Mouse (Mus musculus): ENCODE results near the gene Mybpc3. TPM values are rescaled to one million over a fixed set of nuclear protein-coding genes. Genes with fewer than 3 reads are reported as not detected.

Mybpc3 gene
- polyA plus RNA-seq, 1 experiment from 2014 or later, result 0.29 TPM

DNA sequence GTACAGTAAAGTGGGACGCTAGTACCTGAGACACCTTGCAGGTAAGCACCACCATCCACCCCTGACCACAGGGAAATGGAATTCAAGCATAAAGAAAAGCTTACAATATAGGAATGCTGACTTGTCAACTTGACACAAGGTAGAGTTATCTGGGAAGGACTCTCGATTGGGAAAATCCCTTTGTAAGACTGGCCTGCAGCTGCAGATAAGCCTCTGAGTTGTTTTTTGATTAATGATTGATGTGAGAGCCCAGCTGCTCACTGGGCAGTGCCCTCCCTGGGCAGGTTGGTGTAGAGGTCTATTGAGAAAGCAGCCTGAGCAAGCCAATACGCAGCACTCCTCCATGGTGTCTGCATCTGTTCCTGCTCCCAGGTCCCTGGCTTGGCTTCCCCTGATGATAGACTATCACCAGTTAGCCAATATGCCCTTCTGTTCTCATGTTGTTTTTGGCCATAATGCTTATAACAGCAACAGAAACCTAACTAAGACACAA is 35.0 kb downstream of the Mybpc3 start:
- 83% methylated on average over 3 of the region's 3 CpGs for WGBS
- H3K9ac ChIP-seq (ENCODE audit: low read length), result no peak overlapping the region
- no peaks in the 10 kb centered on the region for H3K4me1 ChIP-seq (ENCODE audit: control insufficient read depth, insufficient read depth, low read length)
- no peaks in the 10 kb centered on the region for H3K9me3 ChIP-seq (ENCODE audit: control insufficient read depth, low read length)
- H3K27me3 ChIP-seq (ENCODE audit: control insufficient read depth, insufficient read depth, low read length), result no peaks in the 10 kb centered on the region
- no peak overlapping the region for H3K27ac ChIP-seq (replicated peaks; ENCODE audit: low read depth, low read length)
- no peak overlapping the region for H3K4me2 ChIP-seq (ENCODE audit: low read depth, severe bottlenecking)
- H3K4me3 ChIP-seq (ENCODE audit: low read depth, low read length), result no peak overlapping the region
- ATAC-seq (ENCODE audit: insufficient number of reproducible peaks, low FRiP score, low TSS enrichment, low read depth) (no peak), DNase-seq (ENCODE audit: low spot score) (no peak)
- peaks cover 2% of the 10 kb centered on the region; the same call in 1 of the 2 replicates for H3K36me3 ChIP-seq (ENCODE audit: control insufficient read depth, insufficient read depth, low read length)

DNA sequence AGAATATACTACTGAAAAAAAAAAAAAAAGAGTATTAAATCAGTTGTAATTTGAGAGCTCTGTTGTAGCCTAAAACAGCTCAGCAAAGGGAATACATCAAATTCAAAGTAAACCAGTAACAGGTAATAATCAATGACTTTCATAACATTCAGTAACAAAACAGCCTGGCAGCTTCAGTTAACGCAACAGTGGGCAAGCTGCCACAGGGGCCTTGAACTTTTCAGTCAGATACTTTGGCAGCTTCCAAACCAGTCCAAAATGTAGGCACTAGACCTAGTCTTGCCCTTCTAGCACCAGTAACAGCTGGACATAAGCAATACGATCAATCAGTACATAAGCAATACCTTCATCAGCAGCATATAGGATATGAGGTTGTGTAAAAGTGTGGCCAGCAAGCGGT is 36.1 kb downstream of the Mybpc3 start:
- no peak overlapping the region for H3K4me3 ChIP-seq (ENCODE audit: low read depth, low read length)
- ATAC-seq (ENCODE audit: insufficient number of reproducible peaks, low FRiP score, low TSS enrichment, low read depth), result no peak
- no peaks in the 10 kb centered on the region for H3K4me1 ChIP-seq (ENCODE audit: control insufficient read depth, insufficient read depth, low read length)
- WGBS, result 93% methylated on average over 3 of the region's 3 CpGs
- no peak overlapping the region for H3K9ac ChIP-seq (ENCODE audit: low read length)
- no peak for DNase-seq (ENCODE audit: low spot score)
- H3K9me3 ChIP-seq (ENCODE audit: control insufficient read depth, low read length), result no peaks in the 10 kb centered on the region
- no peak overlapping the region for H3K4me2 ChIP-seq (ENCODE audit: low read depth, severe bottlenecking)
- H3K27me3 ChIP-seq (ENCODE audit: control insufficient read depth, insufficient read depth, low read length), result no peaks in the 10 kb centered on the region
- no peak overlapping the region for H3K27ac ChIP-seq (replicated peaks; ENCODE audit: low read depth, low read length)
- H3K36me3 ChIP-seq (ENCODE audit: control insufficient read depth, insufficient read depth, low read length), result peaks cover 2% of the 10 kb centered on the region; the same call in 1 of the 2 replicates

DNA sequence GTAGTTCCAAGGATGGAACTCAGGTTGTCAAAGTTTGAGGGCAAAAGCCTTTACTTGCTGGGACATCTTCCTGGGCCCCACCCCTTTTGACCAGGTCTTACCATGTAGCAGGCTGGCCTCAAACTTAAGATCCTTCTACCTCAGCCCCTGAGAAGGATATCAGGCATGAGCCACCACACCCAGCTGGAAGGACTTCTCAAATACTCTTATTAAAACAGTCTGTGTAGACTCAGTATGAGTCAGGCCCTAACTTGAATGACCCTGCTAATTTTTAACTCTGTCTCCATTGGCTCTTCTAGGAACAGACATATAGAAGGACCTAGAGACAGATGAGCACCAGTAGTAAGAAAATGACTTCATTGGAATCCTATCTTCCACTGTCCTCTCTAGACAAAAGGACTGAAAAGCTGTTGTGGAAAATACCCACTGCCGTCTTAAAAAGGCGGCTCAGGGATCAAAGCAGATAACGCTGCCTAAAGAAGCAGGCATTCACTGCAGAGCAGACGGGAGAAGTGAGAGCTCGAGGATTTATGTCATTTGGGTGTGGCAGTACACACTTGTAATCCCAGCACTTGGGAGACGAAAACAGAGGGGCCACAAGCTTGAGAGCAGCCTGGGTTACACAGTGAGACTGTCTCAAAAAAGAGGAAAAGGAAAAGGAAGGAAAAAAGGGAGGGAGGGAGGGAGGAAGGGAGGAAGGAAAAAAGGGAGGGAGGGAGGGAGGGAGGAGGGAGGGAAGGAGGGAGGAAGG is 39.2 kb downstream of the Mybpc3 start:
- H3K9me3 ChIP-seq (ENCODE audit: control insufficient read depth, low read length), result no peaks in the 10 kb centered on the region
- DNase-seq (ENCODE audit: low spot score), result no peak
- 18% methylated on average over 6 of the region's 6 CpGs for WGBS
- H3K36me3 ChIP-seq (ENCODE audit: control insufficient read depth, insufficient read depth, low read length), result peaks cover 2% of the 10 kb centered on the region; the same call in 1 of the 2 replicates
- H3K4me3 ChIP-seq (ENCODE audit: low read depth, low read length), result no peak overlapping the region
- no peak overlapping the region for H3K4me2 ChIP-seq (ENCODE audit: low read depth, severe bottlenecking)
- no peak overlapping the region for H3K9ac ChIP-seq (ENCODE audit: low read length)
- H3K27ac ChIP-seq (replicated peaks; ENCODE audit: low read depth, low read length), result no peak overlapping the region
- no peaks in the 10 kb centered on the region for H3K4me1 ChIP-seq (ENCODE audit: control insufficient read depth, insufficient read depth, low read length)
- H3K27me3 ChIP-seq (ENCODE audit: control insufficient read depth, insufficient read depth, low read length), result no peaks in the 10 kb centered on the region
- no peak for ATAC-seq (ENCODE audit: insufficient number of reproducible peaks, low FRiP score, low TSS enrichment, low read depth)

DNA sequence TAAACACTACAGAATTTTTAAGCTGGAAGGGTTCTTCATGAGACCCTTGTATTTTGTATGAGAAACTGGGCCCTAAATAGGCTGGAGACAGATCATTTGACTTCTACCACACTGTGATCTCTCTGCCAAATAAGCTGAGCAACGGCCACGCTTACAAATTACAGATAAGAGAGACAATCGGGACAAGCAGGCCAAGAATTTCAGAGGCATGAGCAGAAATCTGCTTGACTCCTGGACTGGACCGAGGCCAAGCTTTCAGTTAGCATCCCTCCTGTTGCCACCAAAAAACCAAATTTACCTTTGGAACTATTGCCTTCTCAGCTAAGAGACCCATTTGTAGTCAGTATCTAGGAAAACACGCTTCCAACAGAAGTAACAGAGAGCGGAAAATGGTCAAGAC is 42.6 kb downstream of the Mybpc3 start:
- Histone ChIP-seq H3K36me3 (ENCODE audit: control insufficient read depth, insufficient read depth, low read length) (no peaks in the 10 kb centered on the region; the same call in 1 of the 2 replicates), H3K4me1 (ENCODE audit: control insufficient read depth, insufficient read depth, low read length) (no peaks in the 10 kb centered on the region)
- 89% methylated on average over 6 of the region's 6 CpGs for WGBS

DNA sequence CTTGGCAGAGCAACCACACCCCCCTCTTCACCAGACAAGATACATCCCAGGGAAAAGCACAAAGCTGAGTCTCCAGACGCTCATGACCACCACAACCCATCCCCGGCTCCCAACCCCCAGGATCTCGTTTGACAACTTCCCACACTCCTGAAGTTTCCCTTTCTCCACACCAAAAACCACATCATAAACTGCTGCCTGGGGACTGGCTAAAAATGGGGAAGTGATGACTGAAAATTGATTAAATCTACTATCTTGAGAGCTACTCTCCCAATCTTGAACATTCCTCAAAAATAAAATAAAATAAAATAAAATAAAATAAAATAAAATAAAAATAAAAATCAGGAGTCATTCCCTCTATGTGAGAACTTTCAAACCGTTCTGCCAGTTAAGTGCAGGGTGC is 45.0 kb downstream of the Mybpc3 start:
- Histone ChIP-seq H3K27me3 (ENCODE audit: control insufficient read depth, insufficient read depth, low read length) (no peaks in the 10 kb centered on the region), H3K27ac (replicated peaks; ENCODE audit: low read depth, low read length) (no peak overlapping the region), H3K4me3 (ENCODE audit: low read depth, low read length) (no peak overlapping the region), H3K4me1 (ENCODE audit: control insufficient read depth, insufficient read depth, low read length) (no peaks in the 10 kb centered on the region), H3K36me3 (ENCODE audit: control insufficient read depth, insufficient read depth, low read length) (peaks cover 3% of the 10 kb centered on the region), H3K4me2 (ENCODE audit: low read depth, severe bottlenecking) (no peak overlapping the region), H3K9me3 (ENCODE audit: control insufficient read depth, low read length) (no peaks in the 10 kb centered on the region), H3K9ac (ENCODE audit: low read length) (no peak overlapping the region)
- no peak for DNase-seq (ENCODE audit: low spot score)
- 78% methylated on average over 4 of the region's 4 CpGs for WGBS
- ATAC-seq (ENCODE audit: insufficient number of reproducible peaks, low FRiP score, low TSS enrichment, low read depth), result no peak

More for the DNA sequence above, 42.6 kb downstream of the Mybpc3 start:
- H3K27me3 ChIP-seq (ENCODE audit: control insufficient read depth, insufficient read depth, low read length), result no peaks in the 10 kb centered on the region
- H3K4me3 ChIP-seq (ENCODE audit: low read depth, low read length), result no peak overlapping the region
- H3K9me3 ChIP-seq (ENCODE audit: control insufficient read depth, low read length), result no peaks in the 10 kb centered on the region
- no peak overlapping the region for H3K9ac ChIP-seq (ENCODE audit: low read length)
- no peak overlapping the region for H3K27ac ChIP-seq (replicated peaks; ENCODE audit: low read depth, low read length)
- ATAC-seq (ENCODE audit: insufficient number of reproducible peaks, low FRiP score, low TSS enrichment, low read depth) (no peak), DNase-seq (ENCODE audit: low spot score) (no peak)
- H3K4me2 ChIP-seq (ENCODE audit: low read depth, severe bottlenecking), result no peak overlapping the region

DNA sequence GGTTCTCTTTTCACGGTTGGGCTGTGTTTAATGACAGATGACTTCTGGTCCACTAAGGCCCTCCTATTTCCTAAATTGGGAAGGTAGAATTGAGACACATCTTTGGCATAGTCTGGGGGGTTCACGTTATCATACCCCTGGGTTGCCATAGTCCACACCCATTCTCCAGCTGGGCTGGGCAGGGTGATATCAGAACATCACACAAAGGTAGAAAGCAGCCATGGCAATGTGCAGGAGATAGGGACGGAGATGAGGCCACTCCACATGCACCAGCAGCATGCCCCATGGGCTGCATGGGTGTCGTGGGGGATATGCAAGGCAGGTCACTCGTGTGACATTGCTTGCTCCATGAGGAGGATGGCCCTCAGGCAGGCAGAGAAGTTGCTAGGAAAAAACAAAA is 45.6 kb downstream of the Mybpc3 start:
- H3K9ac ChIP-seq (ENCODE audit: low read length), result no peak overlapping the region
- H3K4me3 ChIP-seq (ENCODE audit: low read depth, low read length), result no peak overlapping the region
- peaks cover 3% of the 10 kb centered on the region for H3K36me3 ChIP-seq (ENCODE audit: control insufficient read depth, insufficient read depth, low read length)
- H3K4me2 ChIP-seq (ENCODE audit: low read depth, severe bottlenecking), result no peak overlapping the region
- WGBS, result 89% methylated on average over 5 of the region's 5 CpGs
- no peaks in the 10 kb centered on the region for H3K4me1 ChIP-seq (ENCODE audit: control insufficient read depth, insufficient read depth, low read length)
- no peak overlapping the region for H3K27ac ChIP-seq (replicated peaks; ENCODE audit: low read depth, low read length)
- DNase-seq (ENCODE audit: low spot score), result no peak
- H3K27me3 ChIP-seq (ENCODE audit: control insufficient read depth, insufficient read depth, low read length), result no peaks in the 10 kb centered on the region
- H3K9me3 ChIP-seq (ENCODE audit: control insufficient read depth, low read length), result no peaks in the 10 kb centered on the region
- no peak for ATAC-seq (ENCODE audit: insufficient number of reproducible peaks, low FRiP score, low TSS enrichment, low read depth)

DNA sequence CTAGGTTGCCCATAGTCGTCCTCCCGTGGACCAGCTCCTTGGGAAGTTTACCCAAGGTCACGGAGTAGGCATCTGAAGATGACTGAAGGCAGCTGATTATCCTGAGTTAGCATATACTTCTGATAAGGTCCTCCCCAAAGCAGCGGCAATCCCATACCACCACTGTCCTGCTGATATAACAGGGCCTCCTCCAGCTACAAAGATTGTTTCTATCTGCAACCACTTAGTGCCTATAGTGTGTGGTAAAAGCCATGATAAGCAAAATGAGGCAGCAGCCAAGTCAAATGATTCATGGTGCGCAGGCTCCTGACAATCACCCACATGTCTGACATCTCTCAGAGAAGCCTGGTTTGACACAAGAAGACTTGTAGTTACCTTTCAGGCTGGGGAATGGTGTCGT is 47.0 kb downstream of the Mybpc3 start:
- H3K36me3 ChIP-seq (ENCODE audit: control insufficient read depth, insufficient read depth, low read length), result peaks cover 3% of the 10 kb centered on the region
- no peak for ATAC-seq (ENCODE audit: insufficient number of reproducible peaks, low FRiP score, low TSS enrichment, low read depth)
- no peak overlapping the region for H3K9ac ChIP-seq (ENCODE audit: low read length)
- H3K4me2 ChIP-seq (ENCODE audit: low read depth, severe bottlenecking), result no peak overlapping the region
- H3K4me1 ChIP-seq (ENCODE audit: control insufficient read depth, insufficient read depth, low read length), result no peaks in the 10 kb centered on the region
- H3K4me3 ChIP-seq (ENCODE audit: low read depth, low read length), result no peak overlapping the region
- H3K27ac ChIP-seq (replicated peaks; ENCODE audit: low read depth, low read length), result no peak overlapping the region
- no peaks in the 10 kb centered on the region for H3K9me3 ChIP-seq (ENCODE audit: control insufficient read depth, low read length)
- no peak for DNase-seq (ENCODE audit: low spot score)
- 89% methylated on average over 6 of the region's 6 CpGs for WGBS
- no peaks in the 10 kb centered on the region for H3K27me3 ChIP-seq (ENCODE audit: control insufficient read depth, insufficient read depth, low read length)

DNA sequence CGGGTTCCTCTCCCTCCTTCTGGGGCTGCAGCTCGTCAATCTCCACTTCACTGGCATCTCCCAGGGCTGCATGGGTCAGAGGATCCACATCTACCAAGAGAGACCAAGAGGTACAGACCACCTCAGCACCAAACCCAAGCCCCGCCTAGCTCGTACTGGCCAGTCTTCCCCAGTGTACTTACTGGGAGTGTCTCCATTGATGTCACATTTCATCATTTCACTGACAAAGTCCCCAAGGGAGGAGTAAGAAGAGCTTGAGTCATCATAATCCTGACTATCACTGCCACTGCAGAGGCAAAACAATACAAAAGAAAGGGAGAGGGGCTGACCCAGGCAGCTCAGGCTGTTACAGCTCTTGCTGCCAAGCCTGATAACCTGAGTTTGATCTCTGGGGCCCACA is 49.7 kb downstream of the Mybpc3 start:
- no peaks in the 10 kb centered on the region for H3K9me3 ChIP-seq (ENCODE audit: control insufficient read depth, low read length)
- no peak for ATAC-seq (ENCODE audit: insufficient number of reproducible peaks, low FRiP score, low TSS enrichment, low read depth)
- no peaks in the 10 kb centered on the region for H3K4me1 ChIP-seq (ENCODE audit: control insufficient read depth, insufficient read depth, low read length)
- no peak overlapping the region for H3K27ac ChIP-seq (replicated peaks; ENCODE audit: low read depth, low read length)
- no peak overlapping the region for H3K9ac ChIP-seq (ENCODE audit: low read length)
- WGBS, result 77% methylated on average over 4 of the region's 4 CpGs
- no peaks in the 10 kb centered on the region for H3K27me3 ChIP-seq (ENCODE audit: control insufficient read depth, insufficient read depth, low read length)
- H3K4me2 ChIP-seq (ENCODE audit: low read depth, severe bottlenecking), result no peak overlapping the region
- H3K36me3 ChIP-seq (ENCODE audit: control insufficient read depth, insufficient read depth, low read length), result peaks cover 3% of the 10 kb centered on the region
- H3K4me3 ChIP-seq (ENCODE audit: low read depth, low read length), result no peak overlapping the region
- DNase-seq (ENCODE audit: low spot score), result no peak
